Mouse (Mus musculus) cerebellum, adult 2 months (tissue): ENCODE data around the gene Ripk1.

ENCODE experiments used
- CTCF ChIP-seq: fragments of 200-500 bp; IDR thresholded peaks from 2 replicates; pipeline ENCODE4 v1.5.1; 2011; ENCODE audit warnings: low read depth, mild to moderate bottlenecking, control low read depth, low read length, moderate library complexity, borderline replicate concordance; ENCODE audit not compliant: insufficient read depth
- POLR2A ChIP-seq: fragments of 200-500 bp; IDR thresholded peaks from 2 replicates; pipeline ENCODE4 v1.6.1; 2011; ENCODE audit warnings: low read length, control low read depth, borderline replicate concordance; ENCODE audit not compliant: insufficient read depth

- TF ChIP-seq CTCF: no peak
- TF ChIP-seq POLR2A: no peak
Measured at GRCm38 (mm10) chr13:34054391-34054790, 52.2 kb downstream of the Ripk1 start.
